ENCODE assay signal across 38 mouse cellular contexts in the genomic region with DNA sequence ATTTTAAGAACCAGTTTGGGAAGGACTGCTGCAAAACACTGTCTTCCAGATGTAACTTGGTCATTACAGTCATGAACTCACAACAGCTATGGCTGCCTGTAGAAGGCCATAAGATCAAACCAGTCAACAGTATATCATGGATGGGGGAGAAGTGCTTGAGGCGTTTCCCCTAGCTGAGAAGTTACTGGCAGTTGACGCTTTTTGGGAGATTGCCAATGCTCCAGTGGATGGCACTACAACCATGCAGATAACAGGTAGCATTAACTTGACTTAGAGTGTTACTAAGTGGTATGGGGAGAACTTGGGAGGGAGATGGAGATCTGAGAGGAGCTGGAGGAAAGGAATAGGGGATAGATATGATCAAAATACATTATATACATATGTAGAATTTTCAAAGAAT. TPM values are rescaled to one million over a fixed set of nuclear protein-coding genes. Genes with fewer than 3 reads are reported as not detected.
"Had no signal": no experiment of that assay in that cellular context is flagged by ENCODE, and none has a peak within 500 bp of the region (broad histone marks: within the 10 kb centered on the region; RNA-seq: fewer than 3 reads in every experiment).

No protein-coding gene starts in this region.

- H3K36me3 ChIP-seq: intestine, embryonic 15.5 days had no signal

- H3K27me3 ChIP-seq: heart, embryonic 12.5 days; heart, embryonic 13.5 days; heart, embryonic 15.5 days; hindbrain, embryonic 12.5 days; hindbrain, embryonic 13.5 days; hindbrain, embryonic 15.5 days; intestine, embryonic 15.5 days; kidney, embryonic 15.5 days had no signal

- H3K9ac ChIP-seq: heart, embryonic 12.5 days; heart, embryonic 13.5 days; heart, embryonic 15.5 days; hindbrain, embryonic 12.5 days; hindbrain, embryonic 13.5 days; hindbrain, embryonic 14.5 days; hindbrain, embryonic 15.5 days; intestine, embryonic 15.5 days; kidney, embryonic 15.5 days had no signal

- H3K9me3 ChIP-seq: heart, embryonic 10.5 days; heart, embryonic 12.5 days; heart, embryonic 13.5 days; heart, embryonic 15.5 days; hindbrain, embryonic 10.5 days; hindbrain, embryonic 12.5 days; hindbrain, embryonic 13.5 days; hindbrain, embryonic 15.5 days; intestine, embryonic 15.5 days; kidney, embryonic 15.5 days had no signal

- H3K4me1 ChIP-seq: heart, embryonic 10.5 days; heart, embryonic 12.5 days; heart, embryonic 13.5 days; heart, embryonic 15.5 days; hindbrain, embryonic 10.5 days; hindbrain, embryonic 12.5 days; hindbrain, embryonic 13.5 days; hindbrain, embryonic 15.5 days; intestine, embryonic 15.5 days; kidney, embryonic 15.5 days had no signal

- ATAC-seq: hindbrain, embryonic 16.5 days; hindbrain, postnatal 0 days; inflammation-experienced regulatory T-cells, adult 6 months; intestine, embryonic 15.5 days; intestine, embryonic 16.5 days; intestine, postnatal 0 days had no signal

- H3K4me3 ChIP-seq: heart, embryonic 10.5 days; heart, embryonic 12.5 days; heart, embryonic 13.5 days; heart, embryonic 15.5 days; hindbrain, embryonic 10.5 days; hindbrain, embryonic 12.5 days; hindbrain, embryonic 13.5 days; hindbrain, embryonic 15.5 days; intestine, embryonic 15.5 days; kidney, embryonic 15.5 days; layer of hippocampus, adult 2 months had no signal

- H3K27ac ChIP-seq: heart, embryonic 10.5 days; heart, embryonic 13.5 days; heart, embryonic 15.5 days; hindbrain, embryonic 10.5 days; hindbrain, embryonic 12.5 days; hindbrain, embryonic 13.5 days; hindbrain, embryonic 14.5 days; hindbrain, embryonic 15.5 days; hindbrain, postnatal 0 days; intestine, embryonic 15.5 days; kidney, embryonic 15.5 days; kidney, postnatal 0 days; layer of hippocampus, adult 2 months had no signal

- DNase-seq: heart, postnatal 10 days; heart, postnatal 14 days; heart, postnatal 36 days; heart, postnatal 4 days; kidney, adult 11 months; kidney, adult 18-20 months; kidney, adult 2 months; kidney, adult 8-10 months; kidney, adult 9 months; kidney, postnatal 10 days; kidney, postnatal 14 days; kidney, postnatal 25 days; kidney, postnatal 36 days; kidney, postnatal 4 days; layer of hippocampus, adult 9-11 months; layer of hippocampus, postnatal 36 days had no signal

RNA-seq across cellular contexts. Expression of a gene that starts 5.9 kb away (rescaled TPM):
- total RNA-seq: layer of hippocampus, postnatal 10 days; layer of hippocampus, postnatal 14 days; layer of hippocampus, postnatal 36 days; left cerebral cortex, adult 18-20 months had no signal
- polyA plus RNA-seq: kidney, adult 2 months; large intestine, adult 2 months had no signal
